Mouse (Mus musculus) intestine, embryonic 16.5 days (tissue): ENCODE measurements around the gene Cand1. TPM values are rescaled to one million over a fixed set of nuclear protein-coding genes. Genes with fewer than 3 reads are reported as not detected.

Experiments used
- ATAC-seq: fragments of 200-750 bp; cut with Nextera tagmentation; 2 replicates; pipeline ENCODE4 v1.8.0; 2017; ENCODE audit warnings: moderate TSS enrichment, moderate library complexity
- H3K27ac ChIP-seq: fragments of 300-500 bp; sonication (generic); 2 replicates; pipeline ENCODE4 v1.5.1; 2014; ENCODE audit warnings: mild to moderate bottlenecking, low read length
- H3K27me3 ChIP-seq: fragments of 300-500 bp; sonication (generic); replicated peaks from 2 replicates; pipeline ENCODE4 v1.6.1; 2014; ENCODE audit warnings: low read length, control low read depth, mixed read lengths; ENCODE audit not compliant: control insufficient read depth, insufficient read depth
- H3K36me3 ChIP-seq: fragments of 300-500 bp; sonication (generic); 2 replicates; pipeline ENCODE4 v1.6.1; 2014; ENCODE audit warnings: low read length, control low read depth; ENCODE audit not compliant: control insufficient read depth, insufficient read depth
- H3K4me1 ChIP-seq: fragments of 300-500 bp; sonication (generic); 2 replicates; pipeline ENCODE4 v1.6.1; 2014; ENCODE audit warnings: low read length, control low read depth, mixed read lengths; ENCODE audit not compliant: control insufficient read depth, insufficient read depth
- H3K4me2 ChIP-seq: fragments of 300-500 bp; sonication (generic); 2 replicates; pipeline ENCODE4 v1.6.1; 2014; ENCODE audit warnings: low read depth, low read length, control low read depth
- H3K4me3 ChIP-seq: fragments of 300-500 bp; sonication (generic); 2 replicates; pipeline ENCODE4 v1.5.1; 2014; ENCODE audit warnings: mild to moderate bottlenecking, low read length
- H3K9ac ChIP-seq: fragments of 300-500 bp; sonication (generic); 2 replicates; pipeline ENCODE4 v1.6.1; 2014; ENCODE audit warnings: low read depth, low read length
- H3K9me3 ChIP-seq: fragments of 300-500 bp; sonication (generic); 2 replicates; pipeline ENCODE4 v1.6.1; 2016; ENCODE audit warnings: low read length, control low read depth; ENCODE audit not compliant: control insufficient read depth
- WGBS: fragments of 180-500 bp; shearing (Covaris S2); extraction: QIAGEN DNeasy Blood & Tissue Kit; methylation state at CpG from one replicate; pipeline ENCODE4 v1.1.7; 2014; 5-methylcytosine and 5-hydroxymethylcytosine counted together
- polyA plus RNA-seq: library from polyadenylated mRNA; unstranded; fragments of >200 nt; fragmentation: Nextera tagmentation; extraction: Ambion mirVana; gene quantifications from 2 replicates; pipeline ENCODE4 v1.2.1, GENCODE M21; 2015

Gene Cand1
- polyA plus RNA-seq, result 29.2 and 33.0 TPM in 2 replicates

DNA sequence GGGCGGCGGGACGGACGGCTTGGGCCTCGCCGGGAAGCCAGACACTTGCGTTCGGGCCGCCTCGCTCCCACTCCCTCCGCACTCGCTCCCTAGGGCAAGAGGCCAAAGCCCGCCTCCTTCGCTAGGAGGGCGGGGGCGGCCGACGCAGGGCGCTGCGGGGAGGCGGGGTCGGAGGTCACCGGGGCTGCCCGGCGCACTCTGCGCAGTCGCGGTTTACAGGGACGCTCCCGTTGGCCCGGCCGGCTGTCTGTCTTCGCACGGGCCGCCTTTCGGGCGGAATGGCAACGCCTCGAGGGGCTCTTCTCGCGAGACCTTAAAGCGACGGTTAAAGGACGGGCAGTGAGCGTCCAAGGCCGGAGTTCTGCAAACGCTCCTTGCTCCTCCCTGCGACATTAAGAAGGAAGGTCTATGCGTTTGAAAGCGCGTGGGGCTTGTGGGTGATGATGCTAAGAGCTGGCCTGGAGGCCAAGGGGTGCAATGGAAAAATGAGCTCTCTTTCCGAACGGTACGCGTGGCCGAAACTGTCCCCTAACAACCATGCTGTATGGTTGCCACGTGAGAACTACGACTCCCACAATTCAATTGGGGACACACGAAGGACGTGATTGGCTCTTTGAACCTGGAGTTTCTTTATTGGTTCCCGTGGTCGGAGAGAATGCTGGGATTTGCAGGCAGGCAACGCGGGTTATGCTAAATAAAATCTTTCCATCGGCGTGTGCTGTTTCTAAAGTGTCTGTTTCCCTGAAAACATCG, at the start of gene Cand1:
Cand1 (minus strand) TSS at position 87 of the 753 bp plus-strand sequence.
- Histone ChIP-seq H3K9ac (peak within 1 kb of the TSS; percentile 99), H3K27ac (peak within 1 kb of the TSS; percentile 98), H3K4me2 (peak within 1 kb of the TSS; percentile 81), H3K4me1 (peaks cover 10% of the 10 kb centered on the region), H3K4me3 (peak within 1 kb of the TSS; percentile 99), H3K27me3 (no peaks in the 10 kb centered on the region), H3K9me3 (no peaks in the 10 kb centered on the region), H3K36me3 (peaks cover 2% of the 10 kb centered on the region)
- WGBS, result under 1% methylated on average over 67 of the region's 67 CpGs
- ATAC-seq, result peak; percentile 98

DNA sequence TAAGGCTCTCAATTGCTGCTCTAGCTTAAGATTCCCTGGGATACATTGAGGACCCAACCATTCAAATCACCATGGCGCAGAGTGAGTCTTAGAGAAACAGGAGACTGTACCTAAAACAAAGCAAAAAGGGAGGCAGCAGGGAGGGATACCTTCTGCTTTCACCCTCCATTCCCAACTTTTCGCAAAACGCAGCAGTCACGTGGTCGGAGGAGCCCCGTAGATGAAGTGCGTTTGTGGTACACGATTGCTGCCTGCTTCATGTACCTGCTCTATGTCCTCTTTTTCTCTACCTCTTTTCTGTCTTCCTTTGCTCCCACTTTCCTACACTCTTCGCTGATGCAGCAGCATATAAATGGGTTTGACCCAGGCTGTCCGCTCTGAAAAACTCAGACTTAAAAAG, 39.0 kb upstream of the Cand1 start:
- Histone ChIP-seq H3K4me2 (no peak overlapping the region), H3K9me3 (no peaks in the 10 kb centered on the region; the same call in 1 of the 2 replicates), H3K9ac (no peak overlapping the region), H3K4me1 (no peaks in the 10 kb centered on the region), H3K4me3 (no peak overlapping the region), H3K36me3 (no peaks in the 10 kb centered on the region), H3K27me3 (no peaks in the 10 kb centered on the region), H3K27ac (no peak overlapping the region)
- 85% methylated on average over 10 of the region's 10 CpGs for WGBS
- ATAC-seq, result no peak

DNA sequence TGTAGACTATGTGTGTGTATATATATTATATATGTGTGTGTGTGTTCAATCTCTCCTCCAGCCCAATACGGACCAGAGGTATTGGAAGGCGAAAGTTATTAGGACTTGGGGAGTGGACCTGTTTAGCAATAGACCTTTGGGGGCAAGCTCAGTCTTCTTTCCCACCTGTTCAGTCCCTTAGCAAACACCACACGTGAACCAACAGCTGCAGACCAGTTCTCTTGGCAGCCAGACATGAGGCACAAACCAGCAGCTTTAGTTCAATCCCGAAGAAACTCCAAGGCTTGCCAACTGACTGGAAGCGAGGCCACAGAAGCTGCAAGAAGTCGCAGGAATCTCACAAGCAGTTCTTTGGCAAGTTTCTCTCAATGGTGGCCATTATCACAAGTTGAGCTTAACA, 34.5 kb upstream of the Cand1 start:
- Histone ChIP-seq H3K4me3 (no peak overlapping the region), H3K9me3 (no peaks in the 10 kb centered on the region; the same call in 1 of the 2 replicates), H3K4me2 (no peak overlapping the region), H3K27me3 (no peaks in the 10 kb centered on the region), H3K9ac (no peak overlapping the region), H3K4me1 (no peaks in the 10 kb centered on the region), H3K36me3 (no peaks in the 10 kb centered on the region), H3K27ac (no peak overlapping the region)
- ATAC-seq, result no peak
- 91% methylated on average over 6 of the region's 6 CpGs for WGBS

DNA sequence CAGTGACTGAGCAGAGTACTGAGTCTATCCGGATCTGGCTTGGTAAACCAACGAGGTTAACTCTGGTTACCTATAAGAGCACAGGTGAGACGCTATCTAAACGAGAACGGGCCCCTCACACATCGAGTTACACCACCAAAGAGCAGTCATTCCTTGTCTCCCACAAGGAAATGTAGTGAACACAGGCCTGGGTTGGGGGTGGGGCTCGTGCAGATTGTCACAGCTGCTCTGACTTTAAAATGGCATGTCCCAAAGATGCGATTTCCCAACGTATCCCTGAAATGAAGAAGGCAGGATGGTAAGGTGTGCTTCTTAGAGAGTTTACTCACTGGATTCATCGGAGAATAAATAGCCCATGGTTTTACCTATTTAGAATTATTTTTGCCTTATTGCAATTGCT, 32.7 kb upstream of the Cand1 start:
- WGBS, result 81% methylated on average over 10 of the region's 10 CpGs
- H3K9ac ChIP-seq, result no peak overlapping the region
- no peak overlapping the region for H3K4me3 ChIP-seq
- H3K4me2 ChIP-seq, result no peak overlapping the region
- ATAC-seq, result no peak
- no peaks in the 10 kb centered on the region for H3K4me1 ChIP-seq
- H3K9me3 ChIP-seq, result no peaks in the 10 kb centered on the region; the same call in 1 of the 2 replicates
- no peaks in the 10 kb centered on the region for H3K36me3 ChIP-seq
- no peaks in the 10 kb centered on the region for H3K27me3 ChIP-seq
- no peak overlapping the region for H3K27ac ChIP-seq

DNA sequence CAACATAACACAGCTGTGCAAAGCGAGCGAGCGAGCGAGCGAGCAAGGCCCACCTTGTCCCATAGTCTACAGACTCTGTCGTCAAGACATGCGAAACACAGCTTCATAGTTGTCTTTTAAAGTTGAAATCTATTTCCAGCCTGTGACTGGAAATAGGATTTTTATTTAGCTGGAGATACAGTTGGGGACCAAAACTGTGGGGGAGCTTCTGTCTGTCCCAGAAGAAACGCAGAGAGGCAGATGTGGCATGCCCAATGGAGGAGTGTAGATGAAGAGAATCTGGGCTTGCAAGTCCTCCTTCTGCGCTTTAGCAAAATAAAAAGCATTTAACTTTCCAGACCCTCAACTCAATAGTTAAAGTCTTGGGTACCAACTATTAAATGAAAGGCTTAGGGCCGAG, 32.1 kb upstream of the Cand1 start:
- H3K27me3 ChIP-seq, result no peaks in the 10 kb centered on the region
- no peaks in the 10 kb centered on the region for H3K4me1 ChIP-seq
- no peak overlapping the region for H3K9ac ChIP-seq
- ATAC-seq, result no peak
- H3K4me3 ChIP-seq, result no peak overlapping the region
- 91% methylated on average over 10 of the region's 10 CpGs for WGBS
- H3K9me3 ChIP-seq, result no peaks in the 10 kb centered on the region
- H3K27ac ChIP-seq, result no peak overlapping the region
- H3K4me2 ChIP-seq, result no peak overlapping the region
- H3K36me3 ChIP-seq, result no peaks in the 10 kb centered on the region

DNA sequence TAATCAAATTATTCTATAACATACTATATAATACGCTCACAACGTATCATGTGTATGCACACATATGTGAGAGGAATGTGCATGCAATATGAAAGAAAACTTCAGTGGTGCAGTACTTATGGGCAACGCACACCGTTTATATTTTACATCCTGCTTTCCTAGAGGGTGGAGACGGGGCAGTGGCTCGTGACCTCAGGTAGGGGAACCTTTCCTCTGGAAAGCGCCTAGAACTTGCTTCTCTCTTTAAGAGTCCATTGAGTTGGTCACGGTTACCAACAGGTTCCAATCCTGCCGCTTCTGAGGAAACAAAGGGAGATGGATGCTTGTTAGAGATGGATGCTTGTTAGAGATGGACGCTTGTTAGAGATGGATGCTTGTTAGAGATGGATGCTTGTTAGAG, 31.2 kb upstream of the Cand1 start:
- H3K4me2 ChIP-seq, result no peak overlapping the region
- no peaks in the 10 kb centered on the region for H3K4me1 ChIP-seq
- H3K27me3 ChIP-seq, result no peaks in the 10 kb centered on the region
- H3K27ac ChIP-seq, result no peak overlapping the region
- 88% methylated on average over 10 of the region's 10 CpGs for WGBS
- ATAC-seq, result no peak
- H3K36me3 ChIP-seq, result no peaks in the 10 kb centered on the region
- no peak overlapping the region for H3K4me3 ChIP-seq
- H3K9ac ChIP-seq, result no peak overlapping the region
- H3K9me3 ChIP-seq, result no peaks in the 10 kb centered on the region

DNA sequence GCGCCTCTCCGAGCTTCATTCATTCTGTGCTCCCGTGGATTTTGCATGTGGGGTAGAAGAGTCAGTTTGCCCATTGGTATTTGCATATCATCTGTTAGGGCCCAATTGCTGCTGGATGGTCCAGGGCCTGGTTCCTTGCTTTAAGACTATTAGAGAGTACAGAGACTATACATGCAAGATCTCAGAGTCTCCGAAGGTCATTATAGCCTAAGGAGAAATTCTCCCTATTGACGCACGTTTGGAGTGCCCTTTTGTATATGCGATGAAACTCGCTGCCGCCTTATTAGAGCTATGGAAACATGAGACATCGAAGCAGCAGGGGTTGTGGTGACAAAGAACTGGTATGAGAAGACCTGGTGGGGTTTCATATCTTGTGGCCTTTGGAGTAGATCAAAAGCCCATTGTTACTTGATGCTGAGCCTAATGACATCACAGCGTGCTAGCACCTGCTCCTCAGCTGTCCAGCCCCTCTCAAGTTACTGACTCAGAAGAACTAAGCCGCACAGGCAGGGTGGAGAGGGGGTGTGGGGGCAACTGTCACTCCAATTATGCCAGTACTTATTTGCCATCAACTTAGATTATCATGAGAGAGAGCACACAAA, 30.6 kb upstream of the Cand1 start:
- Histone ChIP-seq H3K36me3 (no peaks in the 10 kb centered on the region), H3K4me2 (no peak overlapping the region), H3K27ac (no peak overlapping the region), H3K9me3 (no peaks in the 10 kb centered on the region), H3K27me3 (no peaks in the 10 kb centered on the region), H3K4me1 (no peaks in the 10 kb centered on the region), H3K4me3 (no peak overlapping the region), H3K9ac (no peak overlapping the region)
- WGBS, result 81% methylated on average over 12 of the region's 12 CpGs
- ATAC-seq, result no peak

DNA sequence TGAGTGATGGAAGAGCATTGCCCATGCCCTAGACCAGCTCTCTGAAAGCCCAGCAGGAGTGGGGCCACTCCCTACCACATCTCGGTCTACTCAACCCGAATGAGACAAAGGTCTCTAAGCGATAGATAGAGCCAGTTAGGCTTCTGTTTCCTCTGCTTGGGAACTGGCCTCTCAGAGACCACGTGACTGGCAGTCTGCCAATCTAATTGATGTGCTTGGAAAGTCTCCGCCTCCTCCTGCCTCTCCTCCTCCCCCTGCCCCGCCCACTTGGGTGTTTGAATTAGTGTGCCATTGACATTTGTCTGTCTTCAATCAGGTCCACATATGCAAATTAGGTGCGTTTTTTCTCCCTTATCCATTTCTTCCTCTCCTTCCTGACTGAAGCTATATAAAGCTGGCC, 24.9 kb upstream of the Cand1 start:
- Histone ChIP-seq H3K9me3 (no peaks in the 10 kb centered on the region), H3K4me2 (no peak overlapping the region), H3K27me3 (no peaks in the 10 kb centered on the region), H3K9ac (no peak overlapping the region), H3K36me3 (no peaks in the 10 kb centered on the region), H3K4me3 (no peak overlapping the region), H3K4me1 (no peaks in the 10 kb centered on the region), H3K27ac (no peak overlapping the region)
- 72% methylated on average over 7 of the region's 7 CpGs for WGBS
- ATAC-seq, result no peak

DNA sequence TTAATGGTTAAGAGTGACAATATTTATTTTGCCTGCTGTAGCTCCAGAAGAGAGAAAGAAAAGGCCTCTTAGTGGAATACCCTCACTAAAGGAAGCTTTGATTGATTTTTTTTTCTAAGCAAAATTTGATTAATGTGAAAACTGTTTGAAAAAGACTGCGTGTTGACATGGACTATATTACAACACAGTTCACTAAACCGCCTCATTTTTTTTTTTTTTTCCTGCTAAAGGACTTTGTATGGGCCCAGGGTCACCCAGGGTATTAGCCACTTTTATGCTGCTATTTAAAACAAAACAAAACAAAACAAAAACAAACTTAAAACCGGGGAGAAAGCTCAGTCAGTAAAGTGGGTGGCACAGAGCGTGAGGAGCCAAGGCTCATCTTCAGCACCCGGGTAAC, 23.0 kb upstream of the Cand1 start:
- H3K4me3 ChIP-seq, result no peak overlapping the region
- H3K9me3 ChIP-seq, result no peaks in the 10 kb centered on the region
- H3K36me3 ChIP-seq, result no peaks in the 10 kb centered on the region
- no peak for ATAC-seq
- no peak overlapping the region for H3K4me2 ChIP-seq
- no peaks in the 10 kb centered on the region for H3K4me1 ChIP-seq
- no peak overlapping the region for H3K9ac ChIP-seq
- H3K27ac ChIP-seq, result no peak overlapping the region
- no peaks in the 10 kb centered on the region for H3K27me3 ChIP-seq
- WGBS, result 81% methylated on average over 5 of the region's 5 CpGs
